17 mouse cellular contexts compared by ENCODE assay signal in the genomic region with DNA sequence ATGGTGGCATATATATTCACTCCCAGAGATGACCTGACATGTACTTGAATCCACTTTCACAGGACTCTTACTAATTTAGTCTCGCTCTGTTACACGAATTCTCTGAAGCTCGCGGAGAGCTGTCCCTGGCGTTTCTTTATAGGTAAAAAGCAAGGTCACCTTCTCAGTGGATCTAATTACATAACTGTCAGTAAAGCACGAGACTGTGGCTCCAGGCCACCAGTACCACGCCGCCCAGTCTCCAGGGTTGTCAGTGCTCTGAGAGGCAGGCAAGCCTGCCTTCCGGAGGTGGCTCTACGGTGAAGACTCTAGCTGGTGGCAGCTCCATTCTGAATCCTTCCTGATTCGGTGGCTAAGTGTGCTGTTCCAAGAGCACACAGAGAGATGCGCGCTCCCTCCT. TPM values are rescaled to one million over a fixed set of nuclear protein-coding genes. Genes with fewer than 3 reads are reported as not detected.
DNase-seq lines count a peak whose midpoint lies in the region; ATAC-seq lines count a peak whose summit lies in the region.
"Had no signal": no experiment of that assay in that cellular context is flagged by ENCODE, and none has a peak within 500 bp of the region (broad histone marks: within the 10 kb centered on the region; RNA-seq: fewer than 3 reads in every experiment).

No protein-coding gene starts in this region.

- no peaks in the 10 kb centered on the region for H3K27me3 ChIP-seq in hindbrain, embryonic 16.5 days (replicated peaks; ENCODE audit: control insufficient read depth, insufficient read depth, low read length)
- H3K27me3 ChIP-seq in hindbrain, embryonic 12.5 days: no peaks in the 10 kb centered on the region
- H3K27me3 ChIP-seq in midbrain, embryonic 13.5 days: no peaks in the 10 kb centered on the region
- no peaks in the 10 kb centered on the region for H3K27me3 ChIP-seq in midbrain, embryonic 10.5 days (ENCODE audit: low read depth, poor library complexity, severe bottlenecking)
- H3K27me3 ChIP-seq: embryonic facial prominence, embryonic 15.5 days; limb, embryonic 15.5 days had no signal

- no peaks in the 10 kb centered on the region for H3K36me3 ChIP-seq in hindbrain, embryonic 16.5 days (ENCODE audit: control insufficient read depth, insufficient read depth, low read length)
- H3K36me3 ChIP-seq in hindbrain, embryonic 12.5 days: no peaks in the 10 kb centered on the region
- no peaks in the 10 kb centered on the region for H3K36me3 ChIP-seq in midbrain, embryonic 13.5 days
- no peaks in the 10 kb centered on the region for H3K36me3 ChIP-seq in midbrain, embryonic 10.5 days
- H3K36me3 ChIP-seq: embryonic facial prominence, embryonic 15.5 days; limb, embryonic 15.5 days had no signal

- no peak overlapping the region for H3K4me3 ChIP-seq in hindbrain, embryonic 16.5 days (ENCODE audit: low read length)
- H3K4me3 ChIP-seq in hindbrain, embryonic 12.5 days: no peak overlapping the region
- no peak overlapping the region for H3K4me3 ChIP-seq in midbrain, embryonic 13.5 days (replicated peaks)
- no peak overlapping the region for H3K4me3 ChIP-seq in midbrain, embryonic 10.5 days
- H3K4me3 ChIP-seq: embryonic facial prominence, embryonic 15.5 days; limb, embryonic 15.5 days had no signal

- no peak overlapping the region; the same call in 1 of the 2 replicates for H3K27ac ChIP-seq in hindbrain, embryonic 16.5 days (ENCODE audit: low read depth, low read length)
- H3K27ac ChIP-seq in hindbrain, embryonic 12.5 days: no peak overlapping the region
- H3K27ac ChIP-seq in midbrain, embryonic 13.5 days: no peak overlapping the region
- no peak overlapping the region for H3K27ac ChIP-seq in midbrain, embryonic 10.5 days (replicated peaks)
- H3K27ac ChIP-seq: embryonic facial prominence, embryonic 15.5 days; kidney, postnatal 0 days; limb, embryonic 15.5 days had no signal

- no peaks in the 10 kb centered on the region for H3K9me3 ChIP-seq in hindbrain, embryonic 16.5 days (ENCODE audit: control insufficient read depth, low read length)
- H3K9me3 ChIP-seq in hindbrain, embryonic 12.5 days (replicated peaks): no peaks in the 10 kb centered on the region
- H3K9me3 ChIP-seq in midbrain, embryonic 13.5 days: no peaks in the 10 kb centered on the region
- no peaks in the 10 kb centered on the region for H3K9me3 ChIP-seq in midbrain, embryonic 10.5 days (replicated peaks)
- H3K9me3 ChIP-seq: embryonic facial prominence, embryonic 15.5 days; limb, embryonic 15.5 days had no signal

- ATAC-seq in frontal cortex, adult (ENCODE audit: low TSS enrichment): peak; percentile 36
- ATAC-seq in hindbrain, embryonic 16.5 days: peak; percentile 40
- no peak for ATAC-seq in hindbrain, embryonic 12.5 days (ENCODE audit: low FRiP score)
- 0 out of 2 replicates have a peak, but pooled peaks have one; percentile 38 for ATAC-seq in midbrain, embryonic 13.5 days
- ATAC-seq: CD4-positive, CD25-positive, alpha-beta regulatory T cell, adult 4 months had no signal

- WGBS in hindbrain, embryonic 16.5 days: 71% methylated on average over 13 of the region's 13 CpGs
- WGBS in hindbrain, embryonic 12.5 days: 83% methylated on average over 13 of the region's 13 CpGs
- WGBS in midbrain, embryonic 13.5 days: 83% methylated on average over 13 of the region's 13 CpGs
- WGBS in midbrain, embryonic 10.5 days: 87% methylated on average over 13 of the region's 13 CpGs

- intact Hi-C loops in heart, postnatal 14 days (cut with DNase I): no loop called here

- H3K4me1 ChIP-seq in hindbrain, embryonic 16.5 days (ENCODE audit: control insufficient read depth, insufficient read depth, low read depth, low read length): no peaks in the 10 kb centered on the region
- H3K4me1 ChIP-seq in hindbrain, embryonic 12.5 days: peaks cover 2% of the 10 kb centered on the region
- peaks cover 12% of the 10 kb centered on the region for H3K4me1 ChIP-seq in midbrain, embryonic 13.5 days (replicated peaks)
- H3K4me1 ChIP-seq in midbrain, embryonic 10.5 days: peaks cover 12% of the 10 kb centered on the region
- H3K4me1 ChIP-seq: embryonic facial prominence, embryonic 15.5 days; limb, embryonic 15.5 days had no signal

- no peak overlapping the region for H3K4me2 ChIP-seq in hindbrain, embryonic 16.5 days (ENCODE audit: low read length)
- H3K4me2 ChIP-seq in hindbrain, embryonic 12.5 days (replicated peaks): no peak overlapping the region
- H3K4me2 ChIP-seq in midbrain, embryonic 13.5 days (replicated peaks): no peak overlapping the region
- H3K4me2 ChIP-seq: embryonic facial prominence, embryonic 15.5 days; limb, embryonic 15.5 days had no signal

- DNase-seq in frontal cortex, postnatal 10 days (ENCODE audit: low spot score in 2 of 2): no peak
- no peak for DNase-seq in midbrain, embryonic 10.5 days (ENCODE audit: low spot score)
- peak; percentile 35 to 44 for DNase-seq in heart, postnatal 14 days
- no peak for DNase-seq in thymus, postnatal 36 days
- DNase-seq: cerebellum, adult 9-11 months; embryo, embryonic 11 days; lung, postnatal 10 days; right cerebral cortex, postnatal 25 days; thymus, postnatal 25 days had no signal

- H3K9ac ChIP-seq in hindbrain, embryonic 16.5 days (ENCODE audit: low read depth, low read length): no peak overlapping the region
- H3K9ac ChIP-seq in hindbrain, embryonic 12.5 days: no peak overlapping the region
- no peak overlapping the region for H3K9ac ChIP-seq in midbrain, embryonic 13.5 days (replicated peaks)
- H3K9ac ChIP-seq: embryonic facial prominence, embryonic 15.5 days; limb, embryonic 15.5 days had no signal

RNA-seq across cellular contexts. Expression of a gene that starts 43.0 kb away (rescaled TPM):
- polyA plus RNA-seq in hindbrain, embryonic 16.5 days (2015; fragmentation: Nextera tagmentation; extraction: Ambion mirVana): 0.98 and 1.2 TPM in 2 replicates
- polyA plus RNA-seq in hindbrain, embryonic 12.5 days (2016; fragmentation: Nextera tagmentation; extraction: Ambion mirVana): 0.85 and 0.87 TPM in 2 replicates
- 0.64 and 0.86 TPM in 2 replicates for polyA plus RNA-seq in midbrain, embryonic 13.5 days (2015; fragmentation: Nextera tagmentation; extraction: Ambion mirVana)
- polyA plus RNA-seq in midbrain, embryonic 10.5 days (2016; fragmentation: Nextera tagmentation; extraction: Ambion mirVana): 0.56 and 0.77 TPM in 2 replicates
- total RNA-seq in heart, postnatal 14 days (2021): 10 to 100 TPM; 21.8 TPM
- polyA plus RNA-seq: CD4-positive, CD25-positive, alpha-beta regulatory T cell, adult 4 months had no signal

Comparison
In these comparisons a context has a peak if more than half of its experiments do, and no peak if none do; other contexts are left out.
1. DNase-seq: peak in heart, postnatal 14 days (2 of 2); none in frontal cortex, postnatal 10 days (0 of 2), midbrain, embryonic 10.5 days (single experiment) and thymus, postnatal 36 days (0 of 2).